7 mouse cellular contexts compared by ENCODE assay signal in the genomic region with DNA sequence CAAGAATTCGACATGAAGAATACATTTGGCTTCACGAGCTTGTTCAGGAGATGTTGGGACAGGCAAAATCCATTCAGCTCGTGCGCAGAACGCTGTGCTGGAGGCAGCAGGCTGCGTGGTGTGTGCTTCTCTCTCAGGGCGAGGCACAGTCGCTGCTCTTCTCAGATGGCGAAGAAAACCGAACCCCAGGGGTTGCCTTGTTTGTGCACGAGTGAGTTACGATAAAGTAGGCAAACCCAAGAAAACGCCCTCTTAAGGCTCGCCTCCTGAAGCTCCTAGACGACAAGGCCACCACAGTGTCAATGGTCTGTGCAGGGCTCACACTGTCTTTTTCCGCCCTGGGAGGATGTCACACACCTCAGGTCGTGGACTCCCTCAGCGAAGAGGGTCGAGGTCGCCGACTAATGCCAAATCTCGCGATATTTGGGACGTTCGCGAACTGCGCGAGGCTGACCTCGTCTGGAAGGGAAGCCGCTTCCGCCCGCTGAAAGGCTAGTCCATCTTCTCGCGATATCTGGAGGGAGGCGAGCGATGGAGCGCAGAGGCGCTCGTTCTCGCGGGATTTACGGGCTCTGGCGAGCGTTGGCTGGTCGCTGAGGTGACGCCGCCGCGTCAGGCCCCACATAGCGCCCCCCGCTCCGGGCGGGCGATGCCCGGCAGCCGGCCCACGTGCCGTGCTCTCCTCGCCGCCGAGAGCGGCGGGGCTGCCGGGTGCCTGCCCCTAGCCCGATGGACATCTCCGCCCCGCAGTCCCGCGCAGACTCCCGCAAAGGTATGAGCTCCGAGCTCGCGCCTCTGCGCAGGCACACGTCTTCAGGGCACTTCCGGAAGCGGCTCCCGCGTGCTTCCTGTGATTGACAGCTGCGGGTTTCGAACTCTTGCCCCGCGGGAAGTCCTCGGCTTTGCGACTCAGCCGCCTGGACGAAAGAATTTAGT. TPM values are rescaled to one million over a fixed set of nuclear protein-coding genes. Genes with fewer than 3 reads are reported as not detected.
DNase-seq lines count a peak whose midpoint lies in the region; ATAC-seq lines count a peak whose summit lies in the region.

A gene (plus strand): TSS at position 495 of the 936 bp plus-strand sequence.

- H3K27me3 ChIP-seq in embryonic facial prominence, embryonic 12.5 days, result no peaks in the 10 kb centered on the region
- no peaks in the 10 kb centered on the region for H3K27me3 ChIP-seq in limb, embryonic 11.5 days (ENCODE audit: control insufficient read depth, insufficient read depth, low read length)
- no peaks in the 10 kb centered on the region for H3K27me3 ChIP-seq in midbrain, embryonic 14.5 days (ENCODE audit: control insufficient read depth, insufficient read depth, low read length)

- peak; percentile 98 for ATAC-seq in embryonic facial prominence, embryonic 12.5 days (ENCODE audit: insufficient number of reproducible peaks, insufficient read depth, low FRiP score, low TSS enrichment)
- ATAC-seq in limb, embryonic 11.5 days (ENCODE audit: insufficient number of reproducible peaks, low FRiP score, low TSS enrichment, low read depth), result peak; percentile 99
- ATAC-seq in midbrain, embryonic 14.5 days (ENCODE audit: low FRiP score, low TSS enrichment), result peak; percentile 100

- DNase-seq in adrenal gland, postnatal 25 days, result peak; percentile 98
- DNase-seq in heart, adult 11 months, result peak; percentile 100
- peak; percentile 99 for DNase-seq in kidney, adult 18-20 months
- DNase-seq in limb, embryonic 11.5 days (ENCODE audit: low spot score), result peak; percentile 99
- peak; percentile 100 for DNase-seq in midbrain, embryonic 14.5 days
- DNase-seq in spleen, adult 18-20 months, result peak; percentile 98 to 99

- 0 out of 2 replicates have a peak, but pooled peaks cover 4% of the 10 kb centered on the region for H3K4me1 ChIP-seq in embryonic facial prominence, embryonic 12.5 days
- H3K4me1 ChIP-seq in limb, embryonic 11.5 days (ENCODE audit: control insufficient read depth, insufficient read depth, low read length), result no peaks in the 10 kb centered on the region
- H3K4me1 ChIP-seq in midbrain, embryonic 14.5 days (ENCODE audit: control insufficient read depth, insufficient read depth, low read length), result peaks cover 11% of the 10 kb centered on the region; the same call in 1 of the 2 replicates

- H3K4me2 ChIP-seq in embryonic facial prominence, embryonic 12.5 days (replicated peaks), result peak within 1 kb of the TSS; percentile 62
- peak within 1 kb of the TSS; percentile 65 for H3K4me2 ChIP-seq in limb, embryonic 11.5 days (ENCODE audit: low read depth, severe bottlenecking)
- peak within 1 kb of the TSS; percentile 82 for H3K4me2 ChIP-seq in midbrain, embryonic 14.5 days (ENCODE audit: low read length)

- no peaks in the 10 kb centered on the region for H3K36me3 ChIP-seq in embryonic facial prominence, embryonic 12.5 days
- no peaks in the 10 kb centered on the region for H3K36me3 ChIP-seq in limb, embryonic 11.5 days (ENCODE audit: control insufficient read depth, insufficient read depth, low read length)
- H3K36me3 ChIP-seq in midbrain, embryonic 14.5 days (ENCODE audit: control insufficient read depth, insufficient read depth, low read length), result no peaks in the 10 kb centered on the region

- H3K9ac ChIP-seq in embryonic facial prominence, embryonic 12.5 days, result peak within 1 kb of the TSS; percentile 76
- peak within 1 kb of the TSS; percentile 93 for H3K9ac ChIP-seq in limb, embryonic 11.5 days (ENCODE audit: low read length)
- H3K9ac ChIP-seq in midbrain, embryonic 14.5 days (replicated peaks; ENCODE audit: low read length), result peak within 1 kb of the TSS; percentile 86

- H3K9me3 ChIP-seq in embryonic facial prominence, embryonic 12.5 days, result no peaks in the 10 kb centered on the region
- no peaks in the 10 kb centered on the region for H3K9me3 ChIP-seq in limb, embryonic 11.5 days (ENCODE audit: control insufficient read depth, low read length)
- H3K9me3 ChIP-seq in midbrain, embryonic 14.5 days (ENCODE audit: control insufficient read depth, low read length), result no peaks in the 10 kb centered on the region

- H3K27ac ChIP-seq in embryonic facial prominence, embryonic 12.5 days, result peak within 1 kb of the TSS; percentile 90
- H3K27ac ChIP-seq in limb, embryonic 11.5 days (replicated peaks; ENCODE audit: low read depth, low read length), result peak within 1 kb of the TSS; percentile 83
- H3K27ac ChIP-seq in midbrain, embryonic 14.5 days (replicated peaks; ENCODE audit: low read depth, low read length), result peak within 1 kb of the TSS; percentile 98

- H3K4me3 ChIP-seq in embryonic facial prominence, embryonic 12.5 days, result peak within 1 kb of the TSS; percentile 55
- H3K4me3 ChIP-seq in limb, embryonic 11.5 days (ENCODE audit: low read depth, low read length), result peak within 1 kb of the TSS; percentile 60
- peak within 1 kb of the TSS; percentile 61 for H3K4me3 ChIP-seq in midbrain, embryonic 14.5 days (replicated peaks; ENCODE audit: low read depth, low read length)

- WGBS in embryonic facial prominence, embryonic 12.5 days, result under 1% methylated on average over 80 of the region's 87 CpGs
- WGBS in limb, embryonic 11.5 days, result under 1% methylated on average over 87 of the region's 87 CpGs
- WGBS in midbrain, embryonic 14.5 days, result under 1% methylated on average over 81 of the region's 87 CpGs

RNA-seq across cellular contexts. Expression of the gene that starts here (rescaled TPM):
- total RNA-seq in adrenal gland, postnatal 25 days (2021), result 36.2 and 37.4 TPM in 2 replicates
- polyA plus RNA-seq in embryonic facial prominence, embryonic 12.5 days (2016; fragmentation: Nextera tagmentation; extraction: Ambion mirVana), result 21.4 and 24.4 TPM in 2 replicates
- 21.9 and 25.2 TPM in 2 replicates for polyA plus RNA-seq in limb, embryonic 11.5 days (2014; fragmentation: Nextera tagmentation; extraction: Ambion mirVana)
- 13.9 and 18.7 TPM in 2 replicates for polyA plus RNA-seq in midbrain, embryonic 14.5 days (2014; fragmentation: Nextera tagmentation; extraction: Ambion mirVana)

Comparison
In these comparisons a context has a peak if more than half of its experiments do, and no peak if none do; other contexts are left out.
1. Peak in every context shown above with its lines: DNase-seq, ATAC-seq, H3K4me3 ChIP-seq and H3K27ac ChIP-seq.